Mouse (Mus musculus): ENCODE results near the gene Dgkg. TPM values are rescaled to one million over a fixed set of nuclear protein-coding genes. Genes with fewer than 3 reads are reported as not detected.
A peak's percentile ranks its signal among the peaks of the same experiment; 100 is the strongest.

Dgkg gene
- 1.3 and 1.5 TPM in 2 replicates for polyA plus RNA-seq (2011; ENCODE audit: insufficient read depth, insufficient read length, low read depth, missing spikeins)

DNA sequence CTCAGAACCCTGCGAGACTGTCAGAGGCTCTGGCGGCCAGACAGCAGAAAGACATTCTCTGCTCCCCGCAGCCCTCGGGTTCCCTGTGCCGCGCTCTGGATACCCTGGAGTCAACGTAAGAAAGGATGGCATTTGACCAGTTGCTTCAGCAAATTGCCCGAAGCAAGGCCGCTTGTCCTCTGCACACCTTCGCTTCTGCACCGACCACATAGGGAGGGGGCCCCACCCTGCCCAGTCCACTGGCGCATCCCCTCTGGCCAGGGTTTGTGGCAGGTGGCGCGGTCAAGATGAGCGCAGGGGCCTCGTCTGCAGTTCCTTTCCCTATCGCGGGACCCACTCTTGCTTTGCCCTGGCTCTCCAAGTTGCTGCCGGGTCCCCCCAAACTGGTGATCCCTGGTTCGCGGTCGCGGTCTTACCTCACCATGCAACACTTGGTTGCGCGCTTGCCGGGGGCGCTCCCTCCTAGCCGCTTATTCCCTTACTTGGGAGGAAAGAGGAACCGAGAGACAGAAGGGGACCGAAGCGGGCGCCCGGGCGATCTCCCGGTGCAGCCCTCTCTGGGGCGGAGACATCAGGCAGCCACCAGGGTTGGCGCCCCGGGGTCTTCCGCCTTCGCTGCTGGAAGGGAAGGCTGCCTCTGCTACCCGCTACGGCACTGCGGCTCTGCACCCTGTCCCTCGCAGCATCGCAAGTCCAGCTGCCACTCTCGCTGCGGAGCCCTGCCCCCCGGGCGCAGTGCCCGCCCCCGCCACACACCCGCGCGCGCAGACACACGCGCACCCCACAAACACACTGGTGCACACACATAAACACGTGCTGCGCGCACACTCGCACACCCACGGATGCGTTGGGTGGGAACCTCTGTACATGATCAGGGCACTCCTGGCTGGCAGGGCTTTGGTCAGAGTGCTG, at the start of gene Dgkg:
Dgkg (minus strand) TSS at position 689 of the 912 bp plus-strand sequence.
- Histone ChIP-seq H3K9ac (ENCODE audit: low read depth, poor library complexity, severe bottlenecking) (peak within 1 kb of the TSS; percentile 10), H3K36me3 (ENCODE audit: control insufficient read depth, insufficient read depth, low read length, poor library complexity, severe bottlenecking) (no peaks in the 10 kb centered on the region), H3K4me3 (ENCODE audit: low read depth, low read length) (peak within 1 kb of the TSS; percentile 65), H3K27ac (ENCODE audit: insufficient read depth, low read length) (no peak within 1 kb of the TSS), H3K27me3 (ENCODE audit: control insufficient read depth, insufficient read depth, low read length, poor library complexity, severe bottlenecking) (peaks cover 1% of the 10 kb centered on the region; the same call in 1 of the 2 replicates), H3K9me3 (replicated peaks; ENCODE audit: control insufficient read depth, insufficient read depth, low read length, poor library complexity, severe bottlenecking) (no peaks in the 10 kb centered on the region), H3K4me1 (ENCODE audit: control insufficient read depth, insufficient read depth, low read length) (peaks cover 2% of the 10 kb centered on the region)
- TF ChIP-seq EP300 (IDR thresholded peaks at IDR 0.05; ENCODE audit: insufficient read depth, low read depth, low read length) (no peak), CTCF (IDR thresholded peaks at IDR 0.05; ENCODE audit: low read depth, low read length) (no peak), POLR2A (IDR thresholded peaks at IDR 0.05; ENCODE audit: insufficient read depth, low read length) (no peak)

DNA sequence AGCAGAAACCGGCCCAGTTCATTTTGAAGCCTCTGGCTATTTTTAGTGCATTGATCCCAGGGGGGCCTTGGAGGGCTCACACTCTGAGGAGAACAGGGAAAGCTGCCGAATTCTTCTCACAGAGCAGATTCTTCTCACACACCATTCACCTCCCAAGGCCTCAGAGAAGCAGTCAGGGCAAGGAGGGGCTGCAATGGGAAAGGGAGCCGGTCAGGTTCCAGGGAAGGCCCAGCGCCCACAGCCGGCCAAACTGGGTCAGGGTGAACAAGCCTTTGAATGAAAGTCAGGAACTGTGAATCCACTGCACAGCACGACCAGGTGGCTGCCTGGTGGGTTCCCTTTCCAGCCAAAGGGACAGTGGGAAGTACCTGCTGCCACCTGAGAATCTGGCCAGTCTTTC, 47.9 kb upstream of the Dgkg start:
- Histone ChIP-seq H3K9ac (ENCODE audit: low read depth, poor library complexity, severe bottlenecking) (no peak overlapping the region), H3K36me3 (ENCODE audit: control insufficient read depth, insufficient read depth, low read length, poor library complexity, severe bottlenecking) (no peaks in the 10 kb centered on the region), H3K9me3 (replicated peaks; ENCODE audit: control insufficient read depth, insufficient read depth, low read length, poor library complexity, severe bottlenecking) (no peaks in the 10 kb centered on the region), H3K27me3 (ENCODE audit: control insufficient read depth, insufficient read depth, low read length, poor library complexity, severe bottlenecking) (no peaks in the 10 kb centered on the region), H3K4me3 (ENCODE audit: low read depth, low read length) (no peak overlapping the region), H3K27ac (ENCODE audit: insufficient read depth, low read length) (no peak overlapping the region), H3K4me1 (ENCODE audit: control insufficient read depth, insufficient read depth, low read length) (no peaks in the 10 kb centered on the region)
- TF ChIP-seq POLR2A (IDR thresholded peaks at IDR 0.05; ENCODE audit: insufficient read depth, low read length) (no peak), EP300 (IDR thresholded peaks at IDR 0.05; ENCODE audit: insufficient read depth, low read depth, low read length) (no peak), CTCF (IDR thresholded peaks at IDR 0.05; ENCODE audit: low read depth, low read length) (no peak)

DNA sequence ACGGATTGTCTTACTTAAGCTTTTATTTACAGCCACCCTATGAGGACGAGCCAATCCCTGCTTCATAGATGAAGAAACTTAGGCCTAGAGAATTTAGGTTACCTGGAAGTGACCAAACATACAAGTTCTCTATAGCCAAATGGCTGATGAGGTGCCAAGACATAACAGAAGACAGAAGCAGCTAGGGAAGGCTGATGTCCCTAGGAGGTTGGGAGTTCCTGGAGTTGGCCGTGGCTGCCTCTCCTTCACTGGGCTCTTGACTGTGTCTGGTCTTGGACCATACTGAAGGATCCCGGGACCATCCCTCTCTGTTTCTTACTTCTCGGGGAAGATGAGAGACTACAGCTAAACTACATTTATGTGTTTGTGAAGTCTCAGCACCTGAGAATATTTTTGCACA, 47.1 kb upstream of the Dgkg start:
- Histone ChIP-seq H3K36me3 (ENCODE audit: control insufficient read depth, insufficient read depth, low read length, poor library complexity, severe bottlenecking) (no peaks in the 10 kb centered on the region), H3K9ac (ENCODE audit: low read depth, poor library complexity, severe bottlenecking) (no peak overlapping the region), H3K27me3 (ENCODE audit: control insufficient read depth, insufficient read depth, low read length, poor library complexity, severe bottlenecking) (no peaks in the 10 kb centered on the region), H3K9me3 (replicated peaks; ENCODE audit: control insufficient read depth, insufficient read depth, low read length, poor library complexity, severe bottlenecking) (no peaks in the 10 kb centered on the region), H3K27ac (ENCODE audit: insufficient read depth, low read length) (no peak overlapping the region), H3K4me3 (ENCODE audit: low read depth, low read length) (no peak overlapping the region), H3K4me1 (ENCODE audit: control insufficient read depth, insufficient read depth, low read length) (no peaks in the 10 kb centered on the region)
- TF ChIP-seq EP300 (IDR thresholded peaks at IDR 0.05; ENCODE audit: insufficient read depth, low read depth, low read length) (no peak), POLR2A (IDR thresholded peaks at IDR 0.05; ENCODE audit: insufficient read depth, low read length) (no peak), CTCF (IDR thresholded peaks at IDR 0.05; ENCODE audit: low read depth, low read length) (no peak)

DNA sequence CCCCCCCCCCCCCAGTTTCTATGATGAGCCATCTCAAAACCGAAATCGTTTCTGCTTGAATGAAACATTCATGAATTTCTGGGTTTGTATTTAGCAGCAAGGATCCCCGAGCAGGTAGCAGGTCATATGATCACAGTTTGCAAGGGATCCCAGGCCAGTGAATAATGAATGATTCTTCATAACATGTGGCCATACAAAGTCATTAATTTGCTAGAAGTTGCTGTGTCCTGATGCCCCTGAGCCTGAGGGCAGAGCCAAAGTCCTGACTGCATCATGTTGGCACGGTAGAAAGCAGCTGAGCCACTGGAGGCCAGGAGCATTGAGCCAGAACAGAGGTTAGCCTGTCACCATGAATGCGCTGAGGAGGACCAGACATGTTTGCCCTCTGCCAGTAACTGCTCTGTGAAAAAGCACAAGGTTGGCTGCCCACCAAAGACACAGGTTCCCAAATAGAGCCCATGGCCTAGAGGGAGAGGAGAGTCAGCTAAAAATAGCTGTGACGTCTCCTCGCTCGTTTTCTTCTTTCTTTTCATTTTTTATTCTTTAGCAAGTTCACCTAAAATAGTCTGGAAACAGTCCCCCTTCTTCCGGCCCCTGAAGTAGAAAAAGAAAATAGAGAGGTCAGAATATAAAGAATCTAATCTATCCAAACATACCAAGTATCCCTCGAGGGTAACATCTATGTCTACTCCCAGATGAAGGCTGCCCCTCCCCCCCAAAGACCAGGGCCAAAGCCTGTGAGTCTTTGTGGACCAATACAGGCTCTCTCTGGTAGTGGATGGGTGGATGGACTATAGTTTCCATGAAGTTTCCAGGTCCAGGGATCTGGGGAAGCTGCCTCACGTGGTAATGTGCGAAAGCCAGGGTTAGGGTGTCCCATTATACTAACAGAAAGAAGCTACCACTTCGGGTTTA, 42.1 kb upstream of the Dgkg start:
- no peaks in the 10 kb centered on the region for H3K9me3 ChIP-seq (replicated peaks; ENCODE audit: control insufficient read depth, insufficient read depth, low read length, poor library complexity, severe bottlenecking)
- no peak overlapping the region for H3K9ac ChIP-seq (ENCODE audit: low read depth, poor library complexity, severe bottlenecking)
- H3K27ac ChIP-seq (ENCODE audit: insufficient read depth, low read length), result no peak overlapping the region
- TF ChIP-seq POLR2A (IDR thresholded peaks at IDR 0.05; ENCODE audit: insufficient read depth, low read length) (no peak), EP300 (IDR thresholded peaks at IDR 0.05; ENCODE audit: insufficient read depth, low read depth, low read length) (no peak), CTCF (IDR thresholded peaks at IDR 0.05; ENCODE audit: low read depth, low read length) (no peak)
- no peaks in the 10 kb centered on the region for H3K4me1 ChIP-seq (ENCODE audit: control insufficient read depth, insufficient read depth, low read length)
- H3K36me3 ChIP-seq (ENCODE audit: control insufficient read depth, insufficient read depth, low read length, poor library complexity, severe bottlenecking), result no peaks in the 10 kb centered on the region
- no peak overlapping the region for H3K4me3 ChIP-seq (ENCODE audit: low read depth, low read length)
- H3K27me3 ChIP-seq (ENCODE audit: control insufficient read depth, insufficient read depth, low read length, poor library complexity, severe bottlenecking), result no peaks in the 10 kb centered on the region

DNA sequence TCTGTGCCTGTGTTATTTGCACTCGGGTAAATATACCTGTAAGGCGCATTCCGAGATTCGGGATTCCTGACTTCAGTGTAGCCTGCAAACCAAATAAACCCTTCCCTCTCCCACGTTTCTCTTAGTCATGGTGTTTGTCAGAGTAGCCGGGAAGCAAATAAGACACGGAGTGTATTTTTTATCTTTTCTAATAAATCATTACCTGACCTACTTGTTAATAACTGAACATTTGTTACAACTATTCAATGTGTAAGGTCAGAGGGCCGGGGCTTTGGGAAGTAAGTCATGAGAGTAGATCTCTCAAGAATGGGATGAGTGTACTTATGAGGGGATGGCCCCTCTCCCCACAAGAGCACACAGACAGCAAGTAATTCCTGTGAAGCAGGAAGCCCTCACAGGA, 41.1 kb upstream of the Dgkg start:
- Histone ChIP-seq H3K9me3 (replicated peaks; ENCODE audit: control insufficient read depth, insufficient read depth, low read length, poor library complexity, severe bottlenecking) (no peaks in the 10 kb centered on the region), H3K27ac (ENCODE audit: insufficient read depth, low read length) (no peak overlapping the region), H3K36me3 (ENCODE audit: control insufficient read depth, insufficient read depth, low read length, poor library complexity, severe bottlenecking) (no peaks in the 10 kb centered on the region), H3K27me3 (ENCODE audit: control insufficient read depth, insufficient read depth, low read length, poor library complexity, severe bottlenecking) (no peaks in the 10 kb centered on the region), H3K9ac (ENCODE audit: low read depth, poor library complexity, severe bottlenecking) (no peak overlapping the region), H3K4me3 (ENCODE audit: low read depth, low read length) (no peak overlapping the region), H3K4me1 (ENCODE audit: control insufficient read depth, insufficient read depth, low read length) (no peaks in the 10 kb centered on the region)
- TF ChIP-seq EP300 (IDR thresholded peaks at IDR 0.05; ENCODE audit: insufficient read depth, low read depth, low read length) (no peak), POLR2A (IDR thresholded peaks at IDR 0.05; ENCODE audit: insufficient read depth, low read length) (no peak), CTCF (IDR thresholded peaks at IDR 0.05; ENCODE audit: low read depth, low read length) (no peak)
